Mouse (Mus musculus) hindbrain, postnatal 0 days (tissue): Measurements from ENCODE around the gene 2310057J18Rik. TPM values are rescaled to one million over a fixed set of nuclear protein-coding genes. Genes with fewer than 3 reads are reported as not detected.

Experiments
- ATAC-seq: fragments of 200-750 bp; cut with Nextera tagmentation; 2 replicates; pipeline ENCODE4 v1.8.0; 2017; ENCODE audit warnings: mild to moderate bottlenecking, moderate TSS enrichment, moderate library complexity
- DNase-seq: peaks from one replicate; pipeline ENCODE4 v3.0.0-alpha.2; 2015; ENCODE audit warnings: low spot score
- H3K27ac ChIP-seq: fragments of 300-500 bp; sonication (generic); 2 replicates; pipeline ENCODE4 v1.5.1; 2014; ENCODE audit warnings: mild to moderate bottlenecking
- H3K27me3 ChIP-seq: fragments of 300-500 bp; sonication (generic); 2 replicates; pipeline ENCODE4 v1.6.1; 2014; ENCODE audit warnings: low read length, mixed read lengths; ENCODE audit not compliant: insufficient read depth
- H3K36me3 ChIP-seq: fragments of 300-500 bp; sonication (generic); 2 replicates; pipeline ENCODE4 v1.6.1; 2014; ENCODE audit warnings: low read length, mixed read lengths; ENCODE audit not compliant: insufficient read depth
- H3K4me1 ChIP-seq: fragments of 300-500 bp; sonication (generic); 2 replicates; pipeline ENCODE4 v1.6.1; 2014; ENCODE audit warnings: antibody characterized with exemption, low read length, mixed read lengths; ENCODE audit not compliant: insufficient read depth
- H3K4me2 ChIP-seq: fragments of 300-500 bp; sonication (generic); 2 replicates; pipeline ENCODE4 v1.6.1; 2014; ENCODE audit warnings: low read depth, mild to moderate bottlenecking, low read length, moderate library complexity, mixed read lengths
- H3K4me3 ChIP-seq: fragments of 300-500 bp; sonication (generic); 2 replicates; pipeline ENCODE4 v1.5.1; 2014; ENCODE audit warnings: low read length
- H3K9ac ChIP-seq: fragments of 300-500 bp; sonication (generic); replicated peaks from 2 replicates; pipeline ENCODE4 v1.6.1; 2014; ENCODE audit warnings: mild to moderate bottlenecking, low read length, moderate library complexity, mixed read lengths
- H3K9me3 ChIP-seq: fragments of 300-500 bp; sonication (generic); 2 replicates; pipeline ENCODE4 v1.6.1; 2016; ENCODE audit warnings: low read length, mixed read lengths
- CTCF ChIP-seq: IDR thresholded peaks from 2 replicates; pipeline ENCODE4 v1.5.1; 2016; ENCODE audit warnings: antibody characterized with exemption, control low read depth, low read depth
- whole genome bisulfite sequencing: fragments of 180-500 bp; shearing (Covaris S2); extraction: QIAGEN DNeasy Blood & Tissue Kit; methylation state at CpG from one replicate; pipeline ENCODE4 v1.1.7; 2014; 5-methylcytosine and 5-hydroxymethylcytosine counted together
- polyA plus RNA-seq: library from polyadenylated mRNA; unstranded; fragments of >200 nt; fragmentation: Nextera tagmentation; extraction: Ambion mirVana; gene quantifications from 2 replicates; pipeline ENCODE4 v1.2.1, GENCODE M21; 2015
- total RNA-seq: library from RNA; depleted of rRNA; stranded (reverse); fragments of >200 nt; gene quantifications from 2 replicates; pipeline ENCODE4 v1.2.3, GENCODE M21; 2014; rRNA removed

2310057J18Rik gene
- total and polyA plus RNA-seq, 2 experiments from 2014 or later, result not detected

- H3K9ac ChIP-seq, result no peak overlapping the region
- no peak overlapping the region for H3K4me3 ChIP-seq
- no peaks in the 10 kb centered on the region for H3K4me1 ChIP-seq
- ATAC-seq (0 out of 2 replicates have a peak, but pooled peaks have one; percentile 43), DNase-seq (peak; percentile 14)
- no peak overlapping the region for H3K27ac ChIP-seq
- H3K36me3 ChIP-seq, result no peaks in the 10 kb centered on the region
- no peak overlapping the region for H3K4me2 ChIP-seq
- TF ChIP-seq CTCF, result peak; percentile 25; the same call in 1 of the 2 replicates
- H3K27me3 ChIP-seq, result no peaks in the 10 kb centered on the region
- H3K9me3 ChIP-seq, result no peaks in the 10 kb centered on the region
- 80% methylated on average over 4 of the region's 4 CpGs for WGBS
Measured at GRCm38 (mm10) chr10:28954515-28954914, 31.6 kb downstream of the 2310057J18Rik start.

Other genes with a start within 250 kb of the 2310057J18Rik start
- 132 and 135 TPM in 2 replicates for gene Soga3, start 157.5 kb upstream of the 2310057J18Rik start, total RNA-seq
- 139 and 149 TPM in 2 replicates for gene Soga3, start 157.5 kb upstream of the 2310057J18Rik start, polyA plus RNA-seq
- gene Gm49353, start 212.7 kb upstream of the 2310057J18Rik start, total RNA-seq, result 2.2 and 11.2 TPM in 2 replicates
- gene Gm49353, start 212.7 kb upstream of the 2310057J18Rik start, polyA plus RNA-seq, result 10.5 and 11.5 TPM in 2 replicates
- 41.8 and 50.6 TPM in 2 replicates for gene 9330159F19Rik, start 225.3 kb upstream of the 2310057J18Rik start, total RNA-seq
- gene 9330159F19Rik, start 225.3 kb upstream of the 2310057J18Rik start, polyA plus RNA-seq, result 14.2 and 14.7 TPM in 2 replicates